Mouse (Mus musculus) cerebellum, adult 9-10 months (tissue): Measurements from ENCODE around the gene Lrig2.

Experiments
- DNase-seq: peaks from one replicate; pipeline ENCODE4 v3.0.0; 2022

The Lrig2 gene

DNA sequence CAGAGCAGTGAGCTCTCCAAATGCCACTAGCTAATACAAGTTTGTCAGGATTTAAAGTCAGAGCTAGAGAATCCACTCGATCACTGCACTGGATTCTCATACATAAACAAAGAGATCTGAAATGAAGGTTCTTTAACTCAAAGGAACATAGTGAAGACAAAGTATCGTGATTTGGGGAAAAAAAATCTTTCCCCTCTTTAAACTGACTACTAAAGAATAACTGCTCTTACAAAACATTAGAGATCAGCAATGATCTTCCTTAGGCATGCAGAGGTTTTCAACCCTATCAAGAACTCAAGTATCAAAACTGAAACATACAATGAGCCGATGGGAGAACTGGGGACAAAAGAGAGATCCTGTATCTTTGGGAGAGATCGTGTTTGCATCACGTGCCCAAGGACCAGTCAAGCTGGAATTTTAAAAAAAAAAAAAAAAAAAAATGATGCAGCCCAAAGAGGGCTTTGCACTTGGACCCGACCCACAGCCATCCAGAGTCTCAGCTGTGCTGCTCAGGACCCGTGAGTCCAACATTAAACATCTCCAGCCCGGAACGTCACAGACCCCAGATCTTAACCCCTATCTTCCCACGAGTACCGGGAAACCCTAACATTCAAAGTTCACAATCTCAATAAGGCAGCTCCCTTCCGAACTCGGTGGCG is 818 bp downstream of the Lrig2 start:
- DNase-seq, result no peak

DNA sequence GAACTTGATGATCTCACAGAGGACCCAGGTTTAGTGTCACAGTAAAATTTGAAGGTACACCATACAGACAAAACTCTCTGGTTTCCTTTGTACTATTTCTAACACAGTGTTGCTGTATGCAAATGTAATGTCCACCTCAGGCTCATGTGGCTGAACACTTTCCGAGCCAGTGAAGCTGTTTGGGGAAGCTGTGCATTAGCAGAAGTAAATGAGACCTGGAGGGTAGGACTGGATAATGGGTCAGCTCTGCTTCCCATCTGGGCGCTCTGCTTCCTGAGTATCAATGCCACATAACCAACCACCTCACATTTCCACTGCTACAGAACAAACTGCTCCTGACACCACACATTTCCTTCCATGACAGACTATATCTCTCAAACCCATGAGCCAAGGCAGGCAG is 10.1 kb downstream of the Lrig2 start:
- DNase-seq, result no peak

DNA sequence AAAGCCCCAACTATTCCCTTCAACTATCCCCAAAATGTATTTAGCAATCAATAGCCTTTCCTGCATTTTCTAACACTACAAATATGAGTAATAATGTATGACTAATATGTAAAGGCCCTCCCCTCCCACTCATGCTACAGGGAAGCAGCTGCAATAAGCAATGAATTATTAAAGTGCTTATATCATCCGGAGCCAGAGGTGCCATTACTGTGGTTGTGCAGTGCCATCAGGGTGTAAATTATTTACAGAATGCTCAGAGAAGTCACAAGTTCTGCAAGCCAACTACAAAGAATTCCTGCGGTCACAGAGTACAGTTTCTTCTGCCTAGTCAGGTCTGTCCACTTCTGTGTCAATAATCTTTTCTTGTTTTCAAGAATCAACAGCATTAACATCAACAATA is 10.8 kb downstream of the Lrig2 start:
- DNase-seq, result no peak

DNA sequence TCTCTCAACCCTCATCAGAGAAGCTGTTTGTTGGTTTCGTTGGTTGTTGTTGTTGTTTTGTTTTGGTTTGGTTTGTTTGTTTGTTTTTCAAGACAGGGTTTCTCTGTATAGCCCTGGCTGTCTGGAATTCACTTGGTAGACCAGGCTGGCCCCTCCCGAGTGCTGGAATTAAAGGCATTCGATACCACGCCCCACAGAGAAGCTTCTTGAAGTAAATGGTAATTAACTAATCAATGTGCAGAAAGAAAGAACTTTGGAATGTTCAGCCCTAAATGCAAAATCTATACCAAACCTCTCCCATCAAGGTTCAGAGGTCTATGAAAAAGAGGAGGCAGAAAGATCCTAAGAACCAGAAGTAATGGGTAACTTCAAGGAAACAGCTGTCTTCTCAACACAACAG is 15.5 kb downstream of the Lrig2 start:
- DNase-seq, result no peak

DNA sequence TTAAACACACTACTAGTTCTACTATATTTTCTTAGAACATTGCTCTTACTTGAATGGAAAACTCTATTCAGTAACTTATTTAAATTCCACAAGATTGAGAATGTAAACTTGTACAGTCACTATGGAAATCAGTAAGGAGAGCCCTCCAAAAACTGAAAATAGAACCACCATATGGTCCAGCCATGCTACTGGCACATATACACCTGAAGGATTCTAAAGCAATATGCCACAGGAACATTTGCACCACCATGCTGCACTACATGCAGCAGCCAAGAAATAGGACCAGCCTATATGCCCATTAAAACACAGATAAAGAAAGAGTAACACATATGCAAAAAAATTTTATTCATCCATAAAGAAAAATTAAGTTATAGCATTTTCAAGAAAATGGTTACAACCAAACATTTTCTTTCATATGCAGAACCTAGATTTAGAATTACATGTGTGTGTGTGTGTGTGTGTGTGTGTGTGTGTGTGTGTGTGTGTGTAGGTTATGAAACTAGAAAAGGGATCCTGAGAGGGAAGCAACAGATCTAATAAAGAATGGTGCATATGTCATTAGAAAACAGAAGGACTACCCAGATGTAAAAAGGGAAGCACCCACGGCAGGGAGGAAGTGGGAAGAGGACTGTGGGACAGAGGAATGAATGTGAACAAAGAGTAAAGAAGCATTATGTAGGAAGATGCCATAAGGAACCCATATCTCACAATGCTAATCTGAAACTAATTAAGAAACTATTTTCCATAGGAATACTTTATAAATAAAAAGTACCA is 30.6 kb downstream of the Lrig2 start:
- DNase-seq, result peak; percentile 21

DNA sequence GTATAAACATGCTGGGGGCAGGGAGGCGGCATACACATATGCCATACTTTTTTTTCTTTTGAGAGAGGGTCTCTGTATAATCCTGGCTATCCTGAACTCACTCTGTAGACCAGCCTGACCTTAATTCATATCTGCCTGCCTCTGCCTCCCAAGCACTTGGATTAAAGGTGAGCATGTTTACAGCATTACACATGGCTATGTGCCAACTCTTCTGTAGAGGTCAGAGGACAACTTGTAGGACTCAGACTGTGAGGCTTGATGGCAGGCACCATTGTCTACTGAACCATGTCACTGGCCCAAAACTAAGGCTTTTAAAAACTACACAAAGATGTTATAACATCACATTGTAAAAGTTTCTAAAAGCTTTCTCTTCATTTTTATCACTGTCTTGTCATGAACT is 33.7 kb downstream of the Lrig2 start:
- no peak for DNase-seq

DNA sequence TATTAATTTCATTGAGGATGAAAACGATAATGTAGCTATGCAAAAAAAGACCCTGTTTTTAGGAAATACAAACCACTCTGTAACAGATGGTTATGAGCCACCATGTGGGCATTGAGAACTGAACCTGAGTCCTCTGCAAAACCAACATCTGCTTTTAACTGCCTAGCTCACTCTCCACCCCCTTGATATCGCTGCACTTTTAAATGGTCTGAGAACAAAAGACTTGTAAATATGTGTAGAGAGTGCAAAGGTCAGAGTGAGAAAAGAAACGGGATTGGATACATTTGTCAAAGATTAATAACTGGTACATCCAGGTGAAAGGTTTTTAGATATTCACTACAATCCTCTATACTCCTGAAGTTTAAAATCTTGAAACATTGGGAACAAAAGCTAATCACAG is 42.3 kb downstream of the Lrig2 start:
- DNase-seq, result no peak

DNA sequence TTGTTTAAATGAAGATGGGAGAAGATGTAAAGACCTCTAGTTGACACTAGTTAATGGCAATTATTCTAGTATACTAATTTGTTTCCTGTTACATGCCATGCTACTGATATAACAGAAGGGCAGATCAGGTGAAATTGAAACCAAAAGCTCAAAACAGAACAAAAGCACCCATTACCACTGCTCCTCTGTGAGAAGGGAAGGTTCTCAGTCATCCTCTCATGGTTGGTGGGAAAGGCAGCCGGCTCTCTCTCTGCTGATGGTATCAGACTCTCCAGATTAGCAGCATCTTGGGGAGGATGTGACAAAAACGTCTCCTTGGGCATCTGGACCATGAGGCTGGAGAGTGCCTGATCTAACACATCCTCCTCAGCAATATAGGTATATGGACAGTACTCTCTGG is 50.5 kb downstream of the Lrig2 start:
- no peak for DNase-seq

DNA sequence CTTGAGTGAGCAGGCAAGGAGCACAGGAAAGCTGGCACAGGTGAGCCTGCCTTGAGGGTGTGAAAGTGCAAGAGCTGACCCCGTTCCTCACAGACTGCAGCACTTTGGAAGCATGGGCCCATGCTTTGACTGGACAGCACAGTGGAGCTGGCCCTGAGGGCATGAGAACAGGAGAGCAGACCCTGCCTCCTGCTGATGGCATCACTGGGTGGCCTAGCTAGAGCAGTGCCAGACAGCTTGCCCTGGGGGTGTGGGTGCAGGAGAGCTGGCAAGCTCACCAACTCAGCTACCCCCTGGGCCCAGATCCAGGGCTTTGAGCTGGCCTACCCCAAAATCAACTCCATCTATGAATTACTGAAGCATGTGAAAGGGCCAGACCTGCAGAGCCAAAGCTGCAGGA is 53.1 kb downstream of the Lrig2 start:
- DNase-seq, result no peak

DNA sequence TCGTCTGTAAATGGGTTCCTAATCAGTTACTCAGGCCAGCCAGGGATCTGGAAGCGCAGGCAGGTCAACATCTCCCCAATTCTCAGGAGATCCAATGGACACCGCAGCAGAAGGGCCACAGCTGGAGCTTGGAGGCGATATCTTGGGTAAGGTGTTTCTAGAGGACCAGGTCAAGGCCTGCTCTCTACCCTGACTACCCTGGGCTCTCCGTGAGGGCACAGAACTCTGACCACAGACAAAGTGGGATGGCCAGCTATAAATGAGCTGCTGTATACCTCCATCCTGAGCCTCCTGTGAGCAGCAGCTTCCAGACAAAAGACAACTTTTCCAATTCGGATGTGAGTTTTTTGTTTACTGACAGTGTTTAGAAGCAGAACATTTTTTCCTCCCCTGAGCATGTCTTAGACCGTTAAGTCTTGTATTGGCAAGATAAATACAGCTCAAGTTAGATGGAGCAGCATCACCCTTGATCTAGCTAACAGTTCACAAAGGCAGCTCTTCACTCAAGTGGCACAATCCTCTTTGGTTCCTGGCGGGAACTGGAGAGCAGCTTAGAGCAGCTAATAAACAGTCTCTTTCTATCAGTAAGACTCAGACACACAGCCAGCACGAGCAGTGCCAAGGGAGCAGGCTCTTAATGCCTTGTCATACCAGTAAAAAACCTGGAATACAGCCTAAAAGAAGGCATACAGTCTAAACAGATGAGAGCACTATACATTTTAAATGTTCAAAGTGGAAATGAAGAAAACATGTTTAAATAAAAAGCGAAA is 56.0 kb downstream of the Lrig2 start:
- DNase-seq, result no peak

DNA sequence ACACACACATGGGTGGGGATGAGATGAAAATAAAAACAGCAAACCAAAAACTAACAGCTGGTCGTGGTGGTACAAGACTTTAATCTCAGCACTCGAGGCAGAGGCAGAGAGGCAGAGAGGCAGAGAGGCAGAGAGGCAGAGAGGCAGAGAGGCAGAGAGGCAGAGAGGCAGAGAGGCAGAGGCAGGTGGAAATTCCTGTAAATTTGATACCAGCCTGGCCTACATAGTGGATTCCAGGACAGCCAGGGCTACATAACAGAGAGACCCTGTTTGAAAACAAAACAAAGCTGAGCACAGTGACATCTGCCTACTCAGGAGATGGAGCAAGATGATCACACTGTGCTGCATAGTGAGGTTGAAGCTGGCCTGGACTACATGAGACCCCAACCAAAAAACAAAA is 64.5 kb downstream of the Lrig2 start:
- DNase-seq, result no peak

DNA sequence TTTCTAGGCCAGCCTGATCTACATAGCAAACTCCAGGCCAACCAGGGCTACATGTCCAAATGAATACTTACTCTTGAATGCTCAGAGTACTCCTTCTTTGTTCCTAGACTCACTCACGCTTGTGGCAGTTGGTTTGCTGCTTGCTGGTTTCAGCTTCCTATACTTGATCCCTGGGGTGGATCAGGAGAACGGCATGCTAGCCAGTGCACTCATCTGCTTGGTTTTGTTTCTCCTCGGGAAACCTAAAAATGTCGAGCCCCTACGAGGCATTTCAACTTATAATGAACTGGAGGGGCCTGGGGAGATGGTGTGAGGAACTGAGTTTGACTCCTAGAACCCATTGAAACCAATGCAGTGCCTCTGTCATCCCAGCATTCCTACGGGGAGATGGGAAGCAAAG is 65.0 kb downstream of the Lrig2 start:
- DNase-seq, result no peak

DNA sequence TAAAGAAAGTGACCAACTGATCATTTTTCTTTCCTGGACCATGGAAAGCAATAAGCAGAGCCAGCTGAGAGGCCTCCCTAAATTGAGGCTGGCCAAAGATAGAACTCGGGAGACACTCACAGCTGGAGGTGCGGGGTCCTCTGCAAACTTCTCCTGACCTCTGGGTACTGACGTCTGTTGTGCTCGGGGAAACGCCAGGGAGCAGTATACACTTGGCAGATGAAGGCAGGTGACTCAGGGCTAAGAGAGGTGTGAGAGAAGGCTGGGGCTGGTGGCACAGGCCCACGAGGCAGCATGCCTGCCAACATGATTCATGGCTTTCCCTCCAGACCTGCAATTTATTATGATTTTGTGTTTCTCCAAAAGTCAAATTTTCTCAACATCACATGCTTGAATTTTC is 66.1 kb downstream of the Lrig2 start:
- peak; percentile 50 for DNase-seq

DNA sequence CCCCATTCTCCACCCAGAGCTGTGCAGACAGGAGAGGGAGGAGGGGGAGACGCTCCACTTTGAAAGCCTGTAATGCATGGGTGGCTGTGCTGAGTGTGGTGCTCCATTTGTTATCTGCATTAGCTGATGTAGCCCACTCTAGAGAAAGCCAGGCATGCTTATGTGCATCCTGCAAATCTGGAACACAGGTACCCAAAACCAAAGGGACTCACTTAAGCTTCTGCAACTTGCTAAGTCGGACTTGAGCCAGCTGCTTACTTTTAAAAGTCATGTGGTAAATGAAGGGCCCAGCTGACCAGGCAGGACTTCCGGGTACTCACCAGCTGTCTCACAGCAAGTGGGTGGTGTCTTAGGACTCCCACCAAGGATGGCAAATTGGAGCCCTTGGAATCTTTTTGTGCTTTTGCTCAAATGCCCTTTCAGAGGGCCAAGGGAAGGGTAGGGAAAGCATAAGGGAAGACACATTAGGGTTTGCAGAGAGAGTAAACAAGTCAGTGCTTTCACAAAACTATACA is 66.7 kb downstream of the Lrig2 start:
- DNase-seq, result no peak

DNA sequence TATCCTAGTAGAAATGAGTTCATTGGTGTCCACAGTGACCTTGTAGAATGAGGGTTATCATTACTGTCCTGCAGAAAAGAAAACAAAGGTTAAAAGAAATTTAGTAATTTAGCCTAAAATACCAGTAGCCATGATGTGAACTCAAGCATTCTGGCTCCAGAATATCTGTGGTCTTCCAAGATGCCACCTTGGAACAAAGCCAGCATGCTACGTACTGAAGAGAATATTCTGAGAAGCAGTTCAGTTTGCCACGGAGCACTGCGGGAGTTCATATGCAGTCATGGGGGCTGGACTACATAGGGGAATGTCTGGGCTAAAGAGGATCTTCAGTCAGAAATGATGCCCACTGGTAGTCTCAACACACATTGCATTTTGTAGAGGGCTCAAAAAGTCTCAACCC is 67.6 kb downstream of the Lrig2 start:
- DNase-seq, result no peak

DNA sequence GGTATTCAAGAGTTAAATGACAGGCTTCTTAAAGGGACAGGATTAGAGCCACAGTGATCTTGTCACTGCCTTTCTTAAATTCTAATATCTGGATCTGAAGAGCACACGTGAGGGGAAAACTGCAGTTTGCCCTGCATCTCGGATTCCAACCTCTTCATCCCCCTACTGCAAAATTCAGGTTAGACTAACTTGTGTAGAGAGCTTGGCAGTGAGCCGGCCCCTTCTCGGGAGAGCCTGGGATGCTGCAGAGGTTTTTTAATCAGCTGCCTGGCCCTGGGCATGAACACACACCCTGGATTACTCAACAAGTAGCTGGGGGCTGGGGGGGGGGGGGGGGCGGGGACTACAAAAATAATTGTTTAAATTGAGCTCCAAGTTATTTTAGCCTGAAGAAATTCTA is 69.4 kb downstream of the Lrig2 start:
- no peak for DNase-seq

DNA sequence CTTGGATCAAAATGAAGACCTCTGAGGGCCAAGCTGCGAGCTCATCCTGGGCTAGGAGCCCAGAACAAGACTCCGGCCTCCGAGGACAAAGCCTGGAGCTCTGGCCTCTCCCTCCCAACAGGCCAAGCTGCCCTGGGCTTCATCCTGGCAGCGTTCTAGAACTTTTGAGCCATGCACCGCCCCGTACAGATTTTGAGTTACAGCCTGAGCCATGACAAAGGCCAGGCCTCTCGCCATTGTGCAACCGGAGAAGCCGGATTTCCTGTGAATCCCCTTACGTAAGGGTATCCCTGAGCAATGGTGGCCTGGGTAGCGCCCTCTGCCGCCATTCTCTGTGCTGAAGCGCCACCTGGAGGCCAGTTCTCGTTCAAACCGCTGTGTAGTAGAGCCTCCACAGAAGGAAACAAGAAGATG is 69.8 kb downstream of the Lrig2 start:
- DNase-seq, result peak; percentile 95

DNA sequence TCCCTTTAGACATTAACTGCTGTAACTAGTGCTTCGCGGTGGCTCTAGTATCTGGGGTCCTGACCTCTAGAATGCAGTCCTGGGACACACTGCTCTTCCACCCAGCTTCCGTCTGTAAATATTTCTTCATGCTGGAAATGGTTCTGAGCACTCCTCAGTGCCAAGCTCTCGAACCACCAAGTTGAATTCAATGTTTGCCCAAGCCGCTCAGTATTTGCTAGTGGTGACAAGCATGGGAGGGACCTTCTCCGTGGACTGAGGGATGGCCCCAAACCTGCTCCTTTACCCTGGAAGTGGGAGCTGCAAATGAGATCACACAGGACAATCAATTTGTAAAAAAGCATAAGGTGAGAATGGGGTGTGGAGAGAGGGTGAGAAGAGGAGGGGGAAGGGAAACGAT is 70.3 kb downstream of the Lrig2 start:
- no peak for DNase-seq

DNA sequence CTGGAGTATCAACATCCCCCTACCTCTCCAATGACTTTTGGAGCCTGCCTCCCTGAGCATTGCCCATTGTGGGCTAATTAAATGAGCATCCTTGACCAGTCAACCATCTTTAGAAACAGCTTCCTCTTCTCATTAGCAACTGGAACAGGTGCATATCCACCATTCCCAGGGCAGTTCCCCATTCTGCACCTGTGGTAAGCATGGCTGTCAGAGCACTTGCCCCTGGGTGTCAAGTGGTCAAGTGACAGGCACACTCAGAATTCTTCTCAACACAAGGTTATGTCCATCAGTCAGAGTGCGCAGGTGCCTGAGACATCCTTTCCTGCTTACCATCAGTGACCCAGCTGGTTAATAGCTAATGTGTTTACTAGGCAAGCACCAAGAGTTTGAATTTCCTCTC is 72.9 kb downstream of the Lrig2 start:
- no peak for DNase-seq

DNA sequence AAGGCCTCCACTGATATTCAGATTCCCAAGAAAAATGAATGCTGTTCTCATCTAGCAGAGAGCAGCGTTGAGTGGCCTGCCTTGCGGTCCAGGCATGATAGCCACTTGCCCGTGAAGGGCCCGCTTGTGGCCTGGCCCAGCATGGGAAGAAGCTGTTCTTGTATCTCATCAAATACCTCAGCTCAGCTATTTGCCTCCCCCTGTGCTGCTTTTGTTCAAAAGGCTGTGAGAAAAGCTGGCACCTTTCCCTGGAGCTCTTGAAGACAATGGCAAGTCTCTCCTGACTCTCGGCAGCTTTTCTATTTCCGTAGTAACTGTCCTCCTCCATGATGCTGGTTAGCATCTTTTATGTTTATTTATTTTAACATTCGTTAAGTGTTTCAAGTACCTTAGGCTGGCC is 74.1 kb downstream of the Lrig2 start:
- no peak for DNase-seq

DNA sequence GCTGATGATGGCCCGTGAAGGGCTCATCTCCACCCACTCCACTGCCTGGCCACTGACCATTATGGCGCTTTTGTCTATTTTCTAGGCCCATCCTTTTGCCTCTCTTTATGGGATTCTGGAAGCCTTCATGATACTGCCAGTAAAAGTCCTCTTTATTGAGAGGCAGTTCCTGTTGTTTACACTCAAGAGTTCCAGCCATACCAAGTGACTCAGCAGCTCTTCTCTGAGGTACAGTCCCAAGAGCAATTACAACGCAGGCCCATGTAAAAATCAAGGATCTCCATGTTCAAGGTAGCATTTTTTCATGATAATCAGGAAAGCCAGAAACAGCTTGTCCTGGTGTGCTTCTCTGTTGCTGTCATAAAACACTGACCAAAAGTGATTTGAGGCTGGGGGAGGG is 75.8 kb downstream of the Lrig2 start:
- no peak for DNase-seq

DNA sequence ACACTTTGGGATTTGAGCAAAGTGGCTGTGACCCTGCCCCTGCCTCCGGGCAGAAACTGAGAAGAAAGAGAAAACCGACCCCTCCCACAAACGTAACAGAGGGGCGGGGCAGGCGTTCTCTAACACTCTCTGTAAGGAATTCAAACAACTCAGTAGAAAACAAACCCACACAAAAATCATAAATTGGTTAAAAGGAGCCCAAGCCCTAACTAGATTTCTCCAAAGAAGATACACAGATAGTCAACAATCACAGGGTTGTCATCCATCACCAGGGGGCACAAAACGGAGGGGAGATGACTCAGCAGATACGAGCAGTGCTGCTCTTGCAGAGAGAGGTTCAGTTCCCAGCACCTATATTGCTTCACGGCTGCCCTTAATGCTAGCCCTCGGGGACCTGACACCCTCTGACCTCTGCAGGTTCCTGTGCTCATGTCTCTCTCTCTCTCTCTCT is 77.4 kb downstream of the Lrig2 start:
- no peak for DNase-seq

DNA sequence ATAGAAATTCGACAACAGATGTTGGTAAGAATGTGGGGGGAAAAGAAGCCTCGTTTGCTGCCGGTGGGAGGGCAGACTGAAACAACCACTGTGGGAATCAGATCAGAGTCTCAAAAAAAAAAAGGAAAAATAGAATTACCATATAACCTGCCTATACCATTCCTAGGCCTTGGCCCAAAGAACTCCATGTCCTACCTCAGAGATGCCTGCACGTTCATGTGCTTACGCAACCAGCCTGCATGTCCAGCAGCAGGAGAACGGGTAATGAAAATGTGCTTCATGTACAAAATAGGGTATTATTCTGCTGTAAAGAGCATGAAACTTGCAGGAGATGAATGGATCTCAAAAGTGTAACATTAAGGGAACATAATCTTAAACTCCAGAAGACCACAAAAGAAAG is 79.1 kb downstream of the Lrig2 start:
- DNase-seq, result no peak

DNA sequence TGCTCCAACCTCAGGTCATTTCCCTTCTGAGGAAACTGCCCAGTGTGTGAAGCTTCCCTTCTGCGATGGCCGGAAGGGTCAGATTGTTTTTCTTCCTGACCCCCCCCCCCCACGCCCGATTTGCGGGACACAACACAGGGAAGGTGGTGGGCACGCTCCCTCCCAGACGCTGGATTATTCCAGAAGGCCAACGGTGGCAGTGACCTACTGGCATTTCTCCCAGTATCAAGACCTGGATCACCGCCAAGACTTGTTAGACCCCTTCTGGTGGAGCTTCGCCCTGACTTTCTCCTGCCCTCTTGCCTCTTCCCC is 79.9 kb downstream of the Lrig2 start:
- no peak for DNase-seq
